Mouse (Mus musculus): ENCODE measurements around the gene Cd3e.
A peak's percentile ranks its signal among the peaks of the same experiment; 100 is the strongest.
"Not testable (repeated sequence)": the region's sequence is repeated elsewhere in the genome, so short reads cannot be mapped to it uniquely, and the experiment has no call there.

Cd3e gene

GRCm38 (mm10) chr9:45009180-45010078 lies at the start of gene Cd3e:
TSS of gene Cd3e (minus strand) at chr9:45009627.
- no peak for DNase-seq (ENCODE audit: low read depth)

- DNase-seq (ENCODE audit: low read depth): no peak
Measured at GRCm38 (mm10) chr9:45058304-45058940, 49.0 kb upstream of the Cd3e start.

GRCm38 (mm10) chr9:45055082-45055713 lies 45.8 kb upstream of the Cd3e start, which contains the start of gene Mpzl3:
TSS of gene Mpzl3 (plus strand) at chr9:45055186.
- DNase-seq (ENCODE audit: low read depth): no peak

- no peak for DNase-seq (ENCODE audit: low read depth)
Measured at GRCm38 (mm10) chr9:45050301-45050700, 40.9 kb upstream of the Cd3e start.

GRCm38 (mm10) chr9:45049731-45050130 lies 40.3 kb upstream of the Cd3e start:
- no peak for DNase-seq (ENCODE audit: low read depth)

GRCm38 (mm10) chr9:45048511-45048910 lies 39.1 kb upstream of the Cd3e start:
- peak; percentile 28 for DNase-seq (ENCODE audit: low read depth)

- DNase-seq (ENCODE audit: low read depth): no peak
Measured at GRCm38 (mm10) chr9:45046973-45047372, 37.5 kb upstream of the Cd3e start.

- DNase-seq (ENCODE audit: low read depth): no peak
Measured at GRCm38 (mm10) chr9:45042947-45043346, 33.5 kb upstream of the Cd3e start.

GRCm38 (mm10) chr9:45042056-45042720 lies 32.8 kb upstream of the Cd3e start:
- no peak for DNase-seq (ENCODE audit: low read depth)

GRCm38 (mm10) chr9:45041131-45041838 lies 31.9 kb upstream of the Cd3e start:
- DNase-seq (ENCODE audit: low read depth): peak; percentile 37

GRCm38 (mm10) chr9:45040066-45040845 lies 30.8 kb upstream of the Cd3e start:
- DNase-seq (ENCODE audit: low read depth): no peak

GRCm38 (mm10) chr9:45039499-45039898 lies 30.1 kb upstream of the Cd3e start, which contains the start of gene Mpzl2:
TSS of gene Mpzl2 (plus strand) at chr9:45039799.
- no peak for DNase-seq (ENCODE audit: low read depth)

GRCm38 (mm10) chr9:45037803-45038202 lies 28.4 kb upstream of the Cd3e start:
- DNase-seq (ENCODE audit: low read depth): not testable (repeated sequence)

GRCm38 (mm10) chr9:45034526-45034925 lies 25.1 kb upstream of the Cd3e start:
- no peak for DNase-seq (ENCODE audit: low read depth)

- no peak for DNase-seq (ENCODE audit: low read depth)
Measured at GRCm38 (mm10) chr9:45032261-45032660, 22.8 kb upstream of the Cd3e start.

- DNase-seq (ENCODE audit: low read depth): no peak
Measured at GRCm38 (mm10) chr9:45030341-45030740, 20.9 kb upstream of the Cd3e start.

- no peak for DNase-seq (ENCODE audit: low read depth)
Measured at GRCm38 (mm10) chr9:45027376-45027775, 17.9 kb upstream of the Cd3e start.

GRCm38 (mm10) chr9:45024187-45024586 lies 14.8 kb upstream of the Cd3e start:
- no peak for DNase-seq (ENCODE audit: low read depth)

GRCm38 (mm10) chr9:45023638-45024037 lies 14.2 kb upstream of the Cd3e start:
- DNase-seq (ENCODE audit: low read depth): no peak

GRCm38 (mm10) chr9:45022800-45023199 lies 13.4 kb upstream of the Cd3e start:
- peak; percentile 64 for DNase-seq (ENCODE audit: low read depth)

GRCm38 (mm10) chr9:45018031-45018430 lies 8.6 kb upstream of the Cd3e start:
- DNase-seq (ENCODE audit: low read depth): no peak

Data from c-Kit-positive CD71-negative TER-119-negative erythroid progenitor cells, embryonic 14.5 days (primary cell).